Mouse (Mus musculus) lung, adult 18-20 months (tissue): ENCODE results near the gene Trpm3.

Source experiments
- DNase-seq, 2 experiments: peaks; one replicate each; pipeline ENCODE4 v3.0.0; 2022; ENCODE audit warnings: mixed read lengths in 2 of 2

Gene Trpm3

DNA sequence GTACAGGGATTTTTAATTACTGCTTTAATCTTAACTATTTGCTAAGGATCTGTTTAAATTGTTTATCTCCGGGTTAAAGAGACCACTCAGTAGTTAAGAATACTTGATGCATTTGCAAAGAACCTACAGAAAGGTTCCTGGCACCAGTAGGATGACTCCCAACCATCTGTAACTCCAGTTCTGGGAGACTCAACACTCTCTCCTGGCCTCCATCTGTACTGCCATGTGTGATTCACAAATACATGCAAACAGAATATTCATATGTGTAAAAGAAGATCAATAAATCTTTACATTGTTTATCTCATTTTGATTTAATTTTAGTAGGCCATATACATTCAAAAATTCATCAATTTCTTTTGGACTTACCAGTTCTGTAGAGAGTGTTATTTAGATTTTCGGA is 731.0 kb downstream of the Trpm3 start:
- DNase-seq, result no peak

DNA sequence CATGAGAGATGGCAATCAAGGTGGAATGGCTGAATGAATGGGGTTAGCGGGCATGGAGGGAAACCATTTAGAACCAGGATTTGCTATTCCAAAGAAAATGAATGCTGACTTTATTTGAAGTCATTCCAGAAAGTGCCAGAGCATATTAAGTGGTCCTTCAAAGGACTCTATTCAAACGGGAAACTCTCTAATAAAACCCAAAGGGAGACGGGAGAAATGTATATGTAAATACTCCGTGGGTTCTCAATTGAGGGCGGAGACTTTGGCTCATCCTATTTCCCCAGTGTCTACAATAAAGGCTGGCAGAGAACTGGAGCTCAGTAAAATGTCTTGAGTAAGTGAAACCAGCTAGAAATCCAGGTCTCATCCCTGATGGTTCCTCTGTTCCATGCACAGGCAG is 733.6 kb downstream of the Trpm3 start:
- no peak for DNase-seq

DNA sequence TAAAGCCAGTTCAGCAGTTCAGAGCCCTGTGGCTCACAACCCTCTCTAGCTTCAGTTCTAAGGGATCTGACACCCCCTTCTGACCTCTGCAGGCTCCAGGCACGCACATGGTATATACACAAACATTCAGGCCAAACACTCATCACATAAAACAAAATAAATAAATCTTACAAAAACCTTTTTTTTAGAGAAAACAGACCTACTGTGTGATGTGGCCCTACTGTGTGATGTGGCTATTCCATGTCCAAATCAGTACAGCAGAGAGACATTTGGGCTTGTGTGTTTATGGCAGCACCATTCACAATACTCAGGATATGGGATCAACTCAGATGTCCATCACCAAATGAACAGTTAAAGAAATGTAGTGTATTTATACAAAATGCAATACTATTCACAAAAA is 741.4 kb downstream of the Trpm3 start:
- DNase-seq, result no peak

DNA sequence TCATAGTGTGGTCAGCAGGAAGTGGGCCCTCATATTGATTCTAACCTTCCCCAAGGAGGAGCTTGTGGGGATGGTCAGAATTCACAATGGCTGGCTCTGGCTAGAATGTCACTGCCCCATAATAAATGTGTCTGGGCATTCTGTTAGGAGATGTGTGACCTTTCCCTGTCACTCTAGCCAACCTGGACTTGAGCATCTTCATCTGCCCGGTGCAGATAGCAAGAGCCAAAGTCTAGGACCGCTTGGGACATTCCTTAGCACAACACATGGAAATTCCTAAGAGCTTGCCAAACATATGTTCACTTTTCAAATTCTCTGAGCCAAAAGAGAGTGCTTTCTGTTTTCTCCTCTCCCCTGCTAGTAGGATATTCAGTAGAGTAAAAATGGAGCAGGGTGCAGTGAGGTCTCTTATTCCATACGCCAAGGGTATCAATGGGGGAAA is 743.8 kb downstream of the Trpm3 start:
- DNase-seq, result no peak

DNA sequence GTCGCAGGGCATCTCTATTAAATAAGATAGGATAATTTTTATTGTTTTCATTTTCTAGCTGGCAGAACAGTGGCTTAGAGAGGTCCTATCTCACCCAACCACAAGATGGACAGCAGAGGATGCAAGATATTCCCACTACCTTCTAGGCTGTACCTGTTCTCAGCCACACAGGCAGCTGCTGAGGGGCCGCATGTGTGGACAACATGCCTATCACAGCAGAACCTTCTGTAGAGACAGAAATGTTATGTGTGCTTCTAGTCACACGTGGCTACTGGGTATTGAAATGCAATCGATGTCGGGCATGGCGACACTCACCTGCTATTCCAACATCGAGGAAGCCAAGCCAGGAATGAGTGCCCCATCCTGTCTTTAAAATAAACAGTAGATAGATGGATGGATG is 744.3 kb downstream of the Trpm3 start:
- DNase-seq, result no peak

DNA sequence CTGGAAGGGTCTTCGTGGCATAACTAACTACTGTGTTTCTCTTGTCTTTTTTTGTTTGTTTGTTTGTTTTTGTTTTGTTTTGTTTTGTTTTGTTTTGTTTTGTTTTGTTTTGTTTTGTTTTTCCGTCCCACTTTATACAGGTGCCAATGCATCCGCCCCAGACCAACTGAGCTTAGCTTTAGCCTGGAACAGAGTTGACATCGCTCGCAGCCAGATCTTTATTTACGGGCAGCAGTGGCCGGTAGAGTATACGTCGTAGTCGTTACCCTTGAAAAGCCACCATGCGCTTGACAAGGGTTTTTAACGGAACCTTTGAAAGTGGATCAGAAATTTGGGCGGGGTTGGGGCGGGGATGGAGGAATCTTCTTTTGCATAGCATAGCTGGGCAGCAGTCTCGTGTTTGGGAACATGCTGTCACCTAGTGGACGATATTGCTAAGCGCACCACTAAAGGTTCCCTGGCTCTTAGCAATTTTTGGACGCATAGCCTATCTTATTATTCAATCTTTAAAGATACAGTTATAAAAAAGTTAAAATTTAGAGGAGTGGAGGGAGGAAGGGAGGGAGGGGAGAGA is 745.0 kb downstream of the Trpm3 start:
- DNase-seq, result peak in 1 of 2 experiments; percentile 19

DNA sequence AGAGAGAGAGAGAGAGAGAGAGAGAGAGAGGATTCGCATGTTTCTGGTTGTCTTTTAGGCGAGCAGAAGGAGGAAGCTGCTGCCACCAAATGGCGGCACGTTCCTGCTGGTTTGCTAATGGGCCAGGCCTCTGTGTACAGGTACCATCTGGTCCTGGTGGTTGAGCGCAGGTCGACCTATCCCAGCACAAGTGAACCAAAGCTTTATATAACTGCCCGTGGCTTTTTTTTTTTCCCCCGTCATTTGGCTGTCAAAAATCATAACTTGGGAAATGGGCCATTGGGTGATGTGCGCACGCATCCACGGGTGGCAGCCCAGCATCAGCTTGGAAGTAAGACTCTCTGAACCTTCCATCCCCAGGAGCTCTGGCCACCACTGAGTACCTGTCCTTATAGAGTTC is 745.5 kb downstream of the Trpm3 start:
- no peak for DNase-seq

DNA sequence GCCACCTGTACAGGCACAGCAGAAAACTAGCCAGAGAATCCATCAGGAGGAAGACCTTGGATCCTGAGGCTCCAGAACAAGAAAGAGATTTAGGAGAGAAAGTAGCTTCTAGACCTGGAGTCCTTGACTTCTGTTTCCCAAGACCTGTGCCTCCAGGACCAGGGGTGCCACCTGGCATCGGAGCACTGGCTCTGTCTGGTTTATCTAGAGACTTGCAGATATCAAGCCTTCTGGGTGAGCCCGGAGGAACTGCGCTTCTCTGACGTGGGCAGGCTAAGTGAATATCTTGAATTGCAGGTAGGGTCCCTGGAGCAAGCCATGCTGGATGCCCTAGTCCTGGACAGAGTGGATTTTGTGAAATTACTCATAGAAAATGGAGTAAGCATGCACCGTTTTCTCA is 746.2 kb downstream of the Trpm3 start:
- no peak for DNase-seq

DNA sequence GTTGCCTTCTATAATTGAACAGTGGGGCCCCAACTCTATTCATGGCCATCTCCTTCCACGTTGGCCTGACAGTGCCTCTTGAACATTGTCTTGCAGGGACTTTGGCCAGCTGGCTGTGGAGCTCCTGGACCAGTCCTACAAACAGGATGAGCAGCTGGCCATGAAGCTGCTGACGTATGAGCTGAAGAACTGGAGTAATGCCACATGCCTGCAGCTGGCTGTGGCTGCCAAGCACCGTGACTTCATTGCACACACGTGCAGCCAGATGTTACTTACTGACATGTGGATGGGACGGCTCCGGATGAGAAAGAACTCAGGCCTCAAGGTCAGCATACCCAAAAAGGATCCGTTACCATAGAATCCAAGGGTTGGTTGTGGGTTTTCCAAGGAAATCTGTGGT is 763.0 kb downstream of the Trpm3 start:
- DNase-seq, result peak in 1 of 2 experiments; percentile 29

DNA sequence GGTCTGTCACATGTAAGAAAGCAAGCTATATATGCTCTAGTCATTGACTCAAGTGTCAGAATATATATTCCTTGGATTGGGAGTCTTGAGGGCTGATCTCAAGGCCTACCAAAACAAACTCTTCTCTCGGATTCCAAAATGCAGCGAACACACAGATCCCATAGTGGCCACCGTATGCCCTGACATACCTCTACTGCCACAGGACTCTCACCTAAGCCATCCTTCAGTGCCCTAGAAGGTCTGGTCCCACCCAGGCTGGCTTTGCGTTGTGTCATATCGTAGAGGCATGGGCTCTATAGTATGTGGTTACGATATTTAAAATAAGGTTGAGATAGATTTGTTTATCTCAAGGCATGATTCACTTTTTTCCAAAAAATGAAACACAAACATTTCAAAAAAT is 763.5 kb downstream of the Trpm3 start:
- DNase-seq, result no peak

DNA sequence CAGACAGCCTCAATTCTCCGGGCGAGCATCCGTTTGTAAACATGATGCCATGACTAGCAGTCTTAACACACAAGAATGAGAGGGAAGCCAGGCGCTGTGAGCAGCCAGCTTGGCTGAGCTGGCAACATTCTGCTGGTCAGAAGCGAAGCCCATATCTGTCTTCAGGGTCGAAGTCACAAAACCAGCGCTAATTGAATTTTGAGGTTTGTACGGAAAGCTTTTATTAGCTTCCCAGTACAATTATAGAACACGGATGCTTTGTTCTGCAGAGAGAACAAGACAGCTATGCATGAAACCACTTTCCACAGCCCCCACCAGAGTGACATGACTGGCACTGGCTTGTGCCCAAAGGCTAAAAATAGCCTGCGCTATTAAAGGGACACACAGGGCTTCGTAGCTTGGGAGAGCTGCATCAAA is 766.2 kb downstream of the Trpm3 start:
- DNase-seq, result no peak

DNA sequence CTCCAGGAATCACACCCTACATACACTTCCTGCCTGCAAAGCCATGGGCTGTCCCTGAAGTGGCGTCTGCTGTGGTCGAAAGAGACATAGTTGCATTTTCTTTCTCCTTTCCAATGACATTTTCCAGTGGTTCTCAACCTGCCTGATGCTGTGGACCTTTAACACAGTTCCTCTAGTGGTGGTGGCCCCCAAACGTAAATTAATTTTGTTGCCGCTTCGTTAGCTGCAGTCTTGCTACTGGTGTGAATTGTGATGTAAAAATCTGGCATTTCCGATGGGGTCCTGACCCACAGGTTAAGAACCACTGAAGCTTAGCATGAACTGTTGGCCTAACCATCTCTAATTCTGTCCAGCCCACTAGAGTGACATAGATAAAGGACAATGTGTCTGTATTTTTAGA is 771.8 kb downstream of the Trpm3 start:
- DNase-seq, result no peak

DNA sequence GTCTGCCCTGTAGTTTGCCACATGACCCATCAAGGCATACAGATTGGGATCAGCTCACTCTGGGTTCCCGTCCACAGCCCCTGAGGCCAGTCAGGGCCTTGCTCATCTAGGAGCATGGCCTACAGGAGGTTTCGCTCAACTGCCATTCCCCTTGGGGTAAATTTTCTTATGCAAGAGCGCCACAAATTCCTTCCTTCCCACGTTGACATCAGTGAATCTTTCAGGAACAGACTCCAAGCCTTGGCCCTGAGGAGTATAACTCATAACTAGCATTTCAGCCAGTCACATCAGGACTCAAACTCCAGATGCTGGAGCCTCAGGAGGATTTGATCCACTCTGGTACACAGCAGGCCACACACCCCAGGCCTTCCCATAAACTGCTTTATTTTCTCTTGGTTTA is 774.1 kb downstream of the Trpm3 start:
- DNase-seq, result no peak

DNA sequence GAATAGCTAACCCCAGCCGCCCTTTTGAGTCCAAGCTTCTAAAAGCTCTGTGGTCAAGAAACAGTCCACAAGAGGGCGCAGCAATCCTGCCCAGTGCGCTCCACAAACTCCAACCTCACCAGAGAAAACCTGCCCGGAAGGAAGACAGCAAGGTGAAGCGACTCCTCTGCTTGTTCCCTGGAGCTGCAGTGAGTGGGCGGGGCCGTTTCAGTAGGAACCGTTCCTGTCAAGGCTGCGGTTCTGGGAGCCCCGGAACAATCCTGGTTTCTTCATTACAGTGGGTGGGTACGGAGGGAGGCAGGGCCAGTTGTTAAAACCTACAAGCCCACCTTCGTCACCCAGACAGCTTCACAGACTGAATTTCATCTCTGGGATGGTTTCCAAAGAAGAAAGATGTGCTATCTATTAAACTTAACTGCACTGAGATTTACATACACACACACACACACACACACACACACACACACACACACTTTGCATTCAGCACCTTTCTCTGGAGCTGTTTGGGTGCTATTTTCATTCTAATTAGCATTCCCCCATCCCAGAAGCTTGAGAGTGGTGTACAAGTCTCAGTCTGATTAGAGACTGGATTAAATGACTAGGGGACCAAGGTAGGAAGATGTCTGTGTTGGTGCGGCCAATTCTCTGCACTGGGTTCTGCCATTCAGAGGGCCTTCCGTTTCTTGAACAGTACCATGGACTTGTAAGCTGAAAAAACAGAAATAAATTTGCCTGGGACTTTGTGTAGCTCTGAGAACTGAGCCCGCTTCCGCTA is 777.2 kb downstream of the Trpm3 start:
- peak; percentile 79 to 88 for DNase-seq

DNA sequence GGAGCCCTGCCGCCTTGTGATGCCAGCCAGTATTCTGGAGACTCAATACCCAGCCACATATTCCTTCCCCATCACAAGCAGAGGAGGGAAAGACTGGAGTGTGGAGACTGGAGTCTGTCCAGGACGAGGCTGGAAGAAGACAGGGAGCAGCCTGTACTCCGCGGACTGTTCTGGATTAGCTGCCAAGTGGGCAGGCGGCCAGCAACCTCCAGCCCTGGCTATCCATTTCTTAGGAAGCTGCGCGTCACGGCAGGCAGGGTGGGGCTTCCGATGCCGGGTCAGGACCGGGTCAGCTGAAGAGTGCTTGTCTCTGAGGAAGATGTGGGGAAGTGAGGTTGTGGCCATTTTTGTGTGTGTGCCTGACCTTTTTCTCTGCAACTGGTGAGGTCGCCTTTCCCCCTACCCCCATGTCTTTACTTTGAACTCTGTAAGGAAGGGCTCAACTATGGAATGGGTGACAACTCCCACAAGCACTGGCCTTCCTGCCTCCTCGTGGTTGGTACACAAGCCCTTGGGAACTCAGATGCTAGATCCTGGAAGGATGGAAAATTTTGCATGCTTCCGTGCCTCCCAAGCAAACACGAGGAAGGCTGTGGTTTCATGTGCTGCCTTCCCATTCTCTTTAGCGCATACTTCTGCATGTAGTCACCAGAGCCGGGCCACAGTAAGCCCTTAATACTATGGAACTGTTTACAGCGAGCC is 777.9 kb downstream of the Trpm3 start:
- peak; percentile 96 to 98 for DNase-seq

DNA sequence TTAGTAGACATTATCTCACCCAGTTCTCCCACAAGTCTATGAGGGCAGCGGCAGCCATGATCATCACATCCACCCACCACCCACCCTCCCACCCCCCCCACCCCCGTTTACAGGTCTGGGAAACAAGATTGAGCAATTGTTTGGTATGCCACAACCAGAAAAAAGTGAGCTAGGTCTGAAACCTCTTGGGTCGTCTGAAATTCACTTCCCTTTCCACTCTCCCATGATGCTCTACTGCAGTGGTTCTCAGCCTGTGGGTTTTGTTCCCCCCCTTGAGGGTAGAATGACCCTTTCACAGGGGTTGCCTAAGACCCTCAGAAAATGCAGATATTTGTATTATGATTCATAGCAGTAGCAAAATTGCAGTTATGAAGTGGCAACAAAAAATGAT is 778.5 kb downstream of the Trpm3 start:
- DNase-seq, result no peak

DNA sequence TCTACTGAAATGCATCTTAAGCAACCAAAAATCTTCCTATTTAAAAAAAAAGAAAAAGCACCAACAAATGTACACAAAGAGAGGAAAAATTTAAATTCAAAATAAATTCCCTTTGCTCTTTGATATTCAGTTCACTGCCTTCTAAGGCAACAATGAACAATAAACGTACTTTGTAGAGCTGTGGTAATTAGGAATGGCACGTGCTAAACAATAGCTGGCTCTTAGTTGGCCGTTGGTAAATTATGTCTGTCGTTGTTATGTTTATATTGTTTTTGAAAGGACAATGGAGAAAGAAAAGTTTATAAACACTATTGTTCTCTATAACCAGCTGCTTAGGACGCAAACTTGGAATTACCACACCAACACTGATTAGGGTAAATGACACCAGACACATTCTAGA is 782.1 kb downstream of the Trpm3 start:
- no peak for DNase-seq

DNA sequence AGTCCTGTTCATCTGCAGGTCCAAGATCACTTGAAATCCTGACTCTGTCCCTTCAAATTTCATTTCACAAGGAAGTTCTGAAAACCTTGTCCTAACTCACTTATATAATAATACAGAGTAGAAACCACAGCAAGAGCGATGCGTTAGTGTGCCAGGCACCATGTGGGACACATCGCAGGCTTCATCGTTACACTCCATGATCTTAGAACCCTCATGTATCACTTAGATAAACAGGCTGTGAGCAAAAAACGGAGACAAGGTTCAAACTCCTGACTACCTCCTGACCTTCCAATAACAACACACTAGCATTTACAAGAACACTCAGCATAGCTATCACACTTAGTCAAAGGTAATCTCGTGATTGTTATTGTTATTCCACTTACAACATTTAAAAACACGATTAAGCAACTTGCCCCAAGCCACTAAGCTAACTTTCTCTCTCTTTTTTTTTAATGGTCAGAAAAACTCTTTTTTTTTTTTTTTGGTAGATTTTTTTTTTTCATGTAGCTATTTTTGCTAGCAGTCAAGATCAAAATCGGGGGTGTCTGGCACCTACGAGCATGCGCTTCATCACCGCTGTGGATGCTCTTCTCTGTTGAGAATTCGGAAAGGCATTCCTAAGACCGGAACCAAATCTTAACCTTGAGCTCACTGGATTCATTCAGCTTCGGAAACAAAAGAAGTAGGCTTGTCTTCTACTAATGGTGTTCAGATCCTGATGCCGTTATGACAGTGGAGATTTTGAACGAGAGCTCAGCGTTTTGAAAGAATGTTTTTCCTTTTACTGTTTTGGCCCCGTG is 784.2 kb downstream of the Trpm3 start:
- no peak for DNase-seq

DNA sequence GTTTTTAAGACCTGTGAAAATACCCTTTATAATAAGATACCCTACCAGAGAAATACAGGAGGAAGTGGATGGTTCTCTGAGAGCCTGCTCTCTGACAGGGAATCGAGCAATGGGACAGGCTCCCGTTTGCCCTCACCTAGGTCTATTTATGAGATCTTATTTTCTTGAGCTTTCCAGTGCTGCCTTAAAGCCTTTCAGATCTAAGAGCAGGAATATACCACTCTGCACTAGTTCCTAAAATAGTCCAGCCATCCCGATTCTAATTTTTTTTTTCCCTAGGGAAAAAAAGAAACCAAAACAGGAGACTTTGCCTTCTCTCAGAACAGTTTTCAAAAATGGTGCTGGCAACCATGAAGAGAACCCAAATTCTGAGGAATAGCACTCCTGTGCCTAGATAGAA is 786.4 kb downstream of the Trpm3 start:
- no peak for DNase-seq

DNA sequence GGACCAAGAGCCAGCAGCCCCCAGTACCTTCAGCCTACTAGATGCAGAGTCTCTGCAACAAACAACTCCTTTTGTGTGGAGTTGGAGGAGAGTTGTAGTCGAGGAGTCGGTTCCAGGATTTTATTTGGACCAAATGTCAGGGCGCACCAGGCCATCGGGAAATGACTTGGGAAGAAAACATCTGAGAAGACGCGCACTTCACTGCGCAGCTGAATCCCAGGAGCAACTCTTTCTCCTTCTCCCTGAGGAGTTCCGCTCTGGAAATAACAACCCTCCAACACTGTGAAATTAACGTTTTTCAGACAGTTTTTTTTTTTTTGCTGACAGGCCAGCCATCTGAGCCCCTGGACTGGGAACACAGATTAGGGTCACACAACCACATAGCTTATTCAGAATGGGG is 787.9 kb downstream of the Trpm3 start:
- DNase-seq, result no peak

DNA sequence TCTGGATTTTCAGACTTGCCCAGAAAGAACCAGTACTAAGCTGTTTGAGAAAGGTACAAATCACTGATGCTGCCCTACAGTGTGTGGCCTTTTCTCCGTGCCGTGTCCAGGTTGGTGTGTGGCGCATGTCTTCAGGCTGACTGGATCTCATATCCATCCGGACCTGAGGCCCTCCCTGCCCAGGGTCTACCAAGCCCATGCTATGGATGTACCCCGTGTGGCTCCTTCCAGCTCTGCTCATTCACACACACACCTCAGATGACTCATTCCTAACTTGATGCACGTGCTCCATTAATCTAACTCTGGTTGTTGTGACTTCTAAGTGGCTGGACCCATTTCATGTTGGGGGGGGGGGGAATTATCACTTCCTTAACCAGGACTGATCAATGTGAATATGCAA is 789.5 kb downstream of the Trpm3 start:
- DNase-seq, result no peak

DNA sequence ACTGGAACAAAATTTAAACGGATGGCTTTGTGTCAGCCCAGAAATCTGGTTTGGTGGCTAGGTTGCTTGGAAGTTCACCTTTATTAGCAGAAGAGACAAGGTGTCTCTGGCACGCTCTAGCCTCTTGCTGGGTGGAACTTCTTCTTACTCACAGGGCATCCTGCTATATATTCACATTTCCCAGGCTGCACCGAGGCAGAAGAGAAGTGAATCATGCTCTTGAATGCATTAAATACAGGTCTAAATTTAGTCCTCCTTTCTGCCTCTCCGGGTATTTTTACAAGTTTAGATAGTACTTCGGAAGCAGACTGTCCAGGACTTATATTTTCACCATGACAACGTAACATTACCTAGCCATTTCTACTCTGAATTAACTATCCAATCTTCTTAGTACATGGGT is 790.9 kb downstream of the Trpm3 start:
- DNase-seq, result no peak

DNA sequence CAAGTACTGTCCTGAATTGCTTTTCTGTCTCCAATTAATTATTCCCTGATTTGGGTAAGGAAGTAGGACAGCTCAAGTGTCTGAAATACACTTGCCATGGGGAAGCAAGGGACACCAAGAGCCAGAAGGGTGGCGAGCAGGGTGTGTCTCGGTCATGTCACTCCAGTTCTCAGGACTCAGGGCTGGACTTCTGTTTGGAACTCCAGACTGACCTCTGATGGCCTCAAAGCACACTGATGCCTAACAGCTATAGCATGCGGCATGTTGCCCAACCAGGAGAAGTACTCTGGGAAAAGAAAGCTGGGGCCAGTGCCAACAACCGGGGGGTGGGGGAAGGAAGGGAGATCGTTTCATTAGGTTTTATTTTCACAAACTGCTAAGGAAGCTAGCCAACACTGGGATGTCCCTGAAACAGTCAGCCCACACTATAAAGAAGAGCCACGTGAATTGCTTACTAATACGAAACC is 791.6 kb downstream of the Trpm3 start:
- peak; percentile 64 to 82 for DNase-seq
